Mouse (Mus musculus) lung, postnatal 0 days (tissue): Measurements from ENCODE around the gene Olfr476. TPM values are rescaled to one million over a fixed set of nuclear protein-coding genes. Genes with fewer than 3 reads are reported as not detected.
"Not testable (repeated sequence)": the region's sequence is repeated elsewhere in the genome, so short reads cannot be mapped to it uniquely, and the experiment has no call there.

Experiments
- ATAC-seq: fragments of 200-750 bp; cut with Nextera tagmentation; 2 replicates; pipeline ENCODE4 v1.8.0; 2017; ENCODE audit warnings: moderate library complexity
- DNase-seq: peaks from one replicate; pipeline ENCODE4 v3.0.0-alpha.2; 2016; ENCODE audit warnings: low spot score
- H3K27ac ChIP-seq: fragments of 300-500 bp; sonication (generic); 2 replicates; pipeline ENCODE4 v1.5.1; 2014; ENCODE audit warnings: antibody characterized with exemption, mild to moderate bottlenecking, low read length, mixed read lengths
- H3K27me3 ChIP-seq: fragments of 300-500 bp; sonication (generic); replicated peaks from 2 replicates; pipeline ENCODE4 v1.6.1; 2014; ENCODE audit warnings: low read length, mixed read lengths; ENCODE audit not compliant: insufficient read depth
- H3K36me3 ChIP-seq: fragments of 300-500 bp; sonication (generic); 2 replicates; pipeline ENCODE4 v1.6.1; 2014; ENCODE audit warnings: low read length, mixed read lengths; ENCODE audit not compliant: insufficient read depth
- H3K4me1 ChIP-seq: fragments of 300-500 bp; sonication (generic); 2 replicates; pipeline ENCODE4 v1.6.1; 2014; ENCODE audit warnings: antibody characterized with exemption, low read depth, low read length, mixed read lengths; ENCODE audit not compliant: insufficient read depth
- H3K4me2 ChIP-seq: fragments of 300-500 bp; sonication (generic); replicated peaks from 2 replicates; pipeline ENCODE4 v1.6.1; 2014; ENCODE audit warnings: low read depth, mild to moderate bottlenecking, low read length, moderate library complexity, mixed read lengths
- H3K4me3 ChIP-seq: fragments of 300-500 bp; sonication (generic); 2 replicates; pipeline ENCODE4 v1.5.1; 2014; ENCODE audit warnings: low read depth, low read length
- H3K9ac ChIP-seq: fragments of 300-500 bp; sonication (generic); replicated peaks from 2 replicates; pipeline ENCODE4 v1.6.1; 2014; ENCODE audit warnings: low read depth, mild to moderate bottlenecking
- H3K9me3 ChIP-seq: fragments of 300-500 bp; sonication (generic); 2 replicates; pipeline ENCODE4 v1.6.1; 2016; ENCODE audit warnings: low read length, mixed read lengths
- CTCF ChIP-seq: IDR thresholded peaks from 2 replicates; pipeline ENCODE4 v1.5.1; 2016; ENCODE audit warnings: antibody characterized with exemption, mild to moderate bottlenecking
- EP300 ChIP-seq: IDR thresholded peaks from 2 replicates; pipeline ENCODE4 v1.6.1; 2016; ENCODE audit warnings: antibody characterized with exemption, mild to moderate bottlenecking, control low read depth
- WGBS: fragments of 180-500 bp; shearing (Covaris S2); extraction: QIAGEN DNeasy Blood & Tissue Kit; methylation state at CpG from one replicate; pipeline ENCODE4 v1.1.7; 2014; 5-methylcytosine and 5-hydroxymethylcytosine counted together
- polyA plus RNA-seq: library from polyadenylated mRNA; unstranded; fragments of >200 nt; fragmentation: Nextera tagmentation; extraction: Ambion mirVana; gene quantifications from 2 replicates; pipeline ENCODE4 v1.2.1, GENCODE M21; 2015

The Olfr476 gene
- not detected in 2 replicates for polyA plus RNA-seq

- Histone ChIP-seq H3K36me3 (no peaks in the 10 kb centered on the region), H3K27me3 (no peaks in the 10 kb centered on the region), H3K27ac (no peak within 1 kb of the TSS), H3K4me2 (no peak within 1 kb of the TSS), H3K9me3 (no peaks in the 10 kb centered on the region), H3K4me3 (no peak within 1 kb of the TSS), H3K9ac (no peak within 1 kb of the TSS), H3K4me1 (no peaks in the 10 kb centered on the region)
- ATAC-seq (no peak), DNase-seq (no peak)
- TF ChIP-seq CTCF (no peak), EP300 (no peak)
- 31% methylated on average over 1 of the region's 1 CpGs for WGBS
Observed at GRCm38 (mm10) chr7:107964503-107964902, at the start of gene Olfr476. TSS of gene Olfr476 (plus strand) at chr7:107964803.

DNA sequence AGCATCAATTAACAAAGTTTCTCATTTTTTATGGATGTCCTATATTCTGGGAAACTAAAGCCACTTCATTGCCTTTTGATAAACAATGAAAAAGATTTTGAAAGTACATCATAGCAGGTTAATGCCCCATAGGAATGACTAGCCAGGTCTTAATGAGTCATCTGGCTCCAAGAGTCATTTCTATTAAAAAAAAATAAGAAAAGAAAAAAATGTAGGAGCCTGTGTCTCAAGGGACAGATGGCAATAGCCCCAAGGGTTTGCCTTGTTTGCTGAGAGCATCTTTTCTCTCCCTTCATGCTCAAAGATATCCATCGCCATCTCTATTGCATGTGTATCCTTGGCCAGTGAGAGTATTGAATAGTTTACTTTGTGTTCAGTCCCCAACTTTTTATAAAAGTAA lies 34.5 kb upstream of the Olfr476 start, which contains the start of gene Olfr473:
TSS of gene Olfr473 (plus strand) at position 301 of the 400 bp plus-strand sequence.
- TF ChIP-seq EP300 = no peak
- TF ChIP-seq CTCF = no peak
- H3K9me3 ChIP-seq = no peaks in the 10 kb centered on the region
- H3K9ac ChIP-seq = no peak within 1 kb of the TSS
- 85% methylated on average over 1 of the region's 1 CpGs for WGBS
- no peak within 1 kb of the TSS for H3K4me3 ChIP-seq
- no peaks in the 10 kb centered on the region for H3K27me3 ChIP-seq
- no peaks in the 10 kb centered on the region for H3K36me3 ChIP-seq
- DNase-seq (no peak), ATAC-seq (no peak)
- H3K27ac ChIP-seq = no peak within 1 kb of the TSS
- no peaks in the 10 kb centered on the region for H3K4me1 ChIP-seq
- H3K4me2 ChIP-seq = no peak within 1 kb of the TSS

DNA sequence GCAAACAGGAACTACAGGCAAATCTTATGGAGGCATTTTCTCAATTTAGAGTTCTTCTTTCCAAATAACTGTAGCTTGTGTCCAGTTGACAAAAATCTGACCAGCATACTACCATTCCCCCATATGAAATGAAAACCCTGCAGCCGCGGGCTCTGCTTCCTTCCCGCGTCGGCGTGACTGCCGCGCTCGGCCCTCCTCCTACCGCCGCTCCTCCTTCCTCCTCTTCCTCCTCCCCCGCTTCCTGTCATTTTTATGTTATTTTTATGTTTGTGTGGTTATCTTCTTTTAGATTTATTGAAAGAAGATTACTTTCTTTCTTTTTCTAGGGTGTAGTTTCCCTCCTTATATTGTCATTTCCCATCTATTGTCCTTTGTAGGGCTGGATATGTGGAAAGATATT lies 12.1 kb upstream of the Olfr476 start:
- H3K4me3 ChIP-seq, H3K36me3 ChIP-seq, H3K4me2 ChIP-seq, H3K9ac ChIP-seq, H3K4me1 ChIP-seq, H3K27ac ChIP-seq, H3K27me3 ChIP-seq, ATAC-seq, DNase-seq, H3K9me3 ChIP-seq: not testable (repeated sequence)
- 93% methylated on average over 12 of the region's 12 CpGs for WGBS

- no peak for ATAC-seq
- 70% methylated on average over 1 of the region's 1 CpGs for WGBS
- TF ChIP-seq EP300 (no peak), CTCF (no peak)
- H3K4me3 ChIP-seq = no peak within 1 kb of the TSS
- DNase-seq = no peak
- H3K27ac ChIP-seq = no peak within 1 kb of the TSS
- no peaks in the 10 kb centered on the region for H3K36me3 ChIP-seq
- no peaks in the 10 kb centered on the region for H3K9me3 ChIP-seq
- no peak within 1 kb of the TSS for H3K4me2 ChIP-seq
- no peak within 1 kb of the TSS for H3K9ac ChIP-seq
- H3K4me1 ChIP-seq = no peaks in the 10 kb centered on the region
- no peaks in the 10 kb centered on the region for H3K27me3 ChIP-seq
Observed at GRCm38 (mm10) chr7:107954343-107954742, 10.3 kb upstream of the Olfr476 start, which contains the start of gene Olfr474. TSS of gene Olfr474 (plus strand) at chr7:107954643.

GRCm38 (mm10) chr7:107986393-107986792 lies 21.8 kb downstream of the Olfr476 start, which contains the start of gene Olfr477:
TSS of gene Olfr477 (plus strand) at chr7:107986693.
- H3K27ac ChIP-seq = no peak within 1 kb of the TSS
- H3K9me3 ChIP-seq = no peaks in the 10 kb centered on the region
- H3K9ac ChIP-seq = no peak within 1 kb of the TSS
- no peak within 1 kb of the TSS for H3K4me2 ChIP-seq
- ATAC-seq (no peak), DNase-seq (no peak)
- no peak within 1 kb of the TSS for H3K4me3 ChIP-seq
- no peak for TF ChIP-seq CTCF
- TF ChIP-seq EP300 = no peak
- no peaks in the 10 kb centered on the region for H3K27me3 ChIP-seq
- H3K4me1 ChIP-seq = no peaks in the 10 kb centered on the region
- 64% methylated on average over 2 of the region's 2 CpGs for WGBS
- H3K36me3 ChIP-seq = no peaks in the 10 kb centered on the region

DNA sequence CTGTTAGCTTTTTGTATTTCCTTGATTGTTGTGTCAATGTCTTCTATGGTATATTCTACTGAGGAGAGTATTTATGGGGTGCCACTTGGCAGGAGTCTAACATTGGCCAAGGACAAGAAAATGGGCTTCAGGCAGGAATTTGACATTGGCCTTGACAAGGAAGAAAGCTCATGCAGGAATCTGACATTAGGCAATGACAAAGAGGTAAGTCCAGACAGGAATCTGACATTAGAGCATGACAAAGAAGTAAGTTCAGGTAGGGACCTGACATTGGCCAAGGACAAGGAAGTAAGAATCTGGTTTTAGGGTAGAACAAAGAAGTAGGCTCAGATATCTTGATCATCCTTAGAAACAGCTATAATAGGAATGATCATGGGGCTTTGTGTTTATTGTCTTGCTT lies 49.7 kb downstream of the Olfr476 start:
- H3K36me3 ChIP-seq, H3K27ac ChIP-seq, H3K4me1 ChIP-seq, DNase-seq, H3K9ac ChIP-seq, H3K4me2 ChIP-seq, H3K9me3 ChIP-seq, H3K4me3 ChIP-seq, H3K27me3 ChIP-seq, ATAC-seq: not testable (repeated sequence)

Other genes with a start within 250 kb of the Olfr476 start
- gene Cyb5r2, start 206.8 kb upstream of the Olfr476 start, polyA plus RNA-seq = 0.07 and 0.12 TPM in 2 replicates
- gene Ovch2, start 163.6 kb upstream of the Olfr476 start, polyA plus RNA-seq = not detected in 2 replicates
- not detected in 2 replicates for gene Olfr467, start 152.5 kb upstream of the Olfr476 start, polyA plus RNA-seq
- not detected in 2 replicates for gene Olfr469, start 139.3 kb upstream of the Olfr476 start, polyA plus RNA-seq
- gene Olfr470, start 117.3 kb upstream of the Olfr476 start, polyA plus RNA-seq = not detected in 2 replicates
- not detected in 2 replicates for gene Olfr472, start 66.9 kb upstream of the Olfr476 start, polyA plus RNA-seq
- not detected in 2 replicates for gene Olfr473, start 34.4 kb upstream of the Olfr476 start, polyA plus RNA-seq
- gene Olfr474, start 10.2 kb upstream of the Olfr476 start, polyA plus RNA-seq = not detected in 2 replicates
- not detected in 2 replicates for gene Olfr477, start 21.9 kb downstream of the Olfr476 start, polyA plus RNA-seq
- not detected in 2 replicates for gene Olfr478, start 69.2 kb downstream of the Olfr476 start, polyA plus RNA-seq
- not detected in 2 replicates for gene Olfr479, start 85.9 kb downstream of the Olfr476 start, polyA plus RNA-seq
- not detected in 2 replicates for gene Olfr480, start 102.5 kb downstream of the Olfr476 start, polyA plus RNA-seq
- not detected in 2 replicates for gene Olfr481, start 115.1 kb downstream of the Olfr476 start, polyA plus RNA-seq
- 0.08 and 0.16 TPM in 2 replicates for gene Olfr482, start 132.8 kb downstream of the Olfr476 start, polyA plus RNA-seq
- not detected in 2 replicates for gene Olfr483, start 136.0 kb downstream of the Olfr476 start, polyA plus RNA-seq
- not detected in 2 replicates for gene Olfr484, start 162.6 kb downstream of the Olfr476 start, polyA plus RNA-seq
- gene Olfr485, start 195.1 kb downstream of the Olfr476 start, polyA plus RNA-seq = not detected in 2 replicates
- not detected in 2 replicates for gene Olfr486, start 207.9 kb downstream of the Olfr476 start, polyA plus RNA-seq
- not detected in 2 replicates for gene Olfr487, start 249.8 kb downstream of the Olfr476 start, polyA plus RNA-seq